Mouse (Mus musculus): ENCODE measurements around the gene Ccnd1.
A peak's percentile ranks its signal among the peaks of the same experiment; 100 is the strongest.

The Ccnd1 gene

GRCm38 (mm10) chr7:144939344-144940002 lies at the start of gene Ccnd1:
Ccnd1 (minus strand) TSS chr7:144939925.
- peak; percentile 72 to 83 for DNase-seq

DNA sequence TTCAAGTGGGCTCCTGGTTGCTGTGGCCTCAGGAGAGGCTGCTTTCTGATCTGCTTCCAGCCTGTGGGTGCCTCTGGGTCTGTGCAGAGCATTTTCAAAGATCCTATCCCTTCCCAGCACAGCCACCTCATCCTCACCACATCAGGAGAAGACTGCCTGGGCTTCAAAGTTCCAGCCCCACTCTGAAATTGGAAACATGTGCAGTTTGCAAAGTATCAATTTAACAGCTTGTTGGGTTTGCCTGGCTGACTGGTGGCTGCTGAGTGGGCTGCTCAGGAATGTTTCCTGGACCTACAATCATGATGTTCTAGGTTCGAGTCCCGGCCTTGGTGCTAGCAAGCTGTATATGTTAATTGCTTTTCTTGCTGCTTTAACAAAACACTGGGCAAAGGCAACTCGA lies 49.1 kb upstream of the Ccnd1 start:
- no peak for DNase-seq

DNA sequence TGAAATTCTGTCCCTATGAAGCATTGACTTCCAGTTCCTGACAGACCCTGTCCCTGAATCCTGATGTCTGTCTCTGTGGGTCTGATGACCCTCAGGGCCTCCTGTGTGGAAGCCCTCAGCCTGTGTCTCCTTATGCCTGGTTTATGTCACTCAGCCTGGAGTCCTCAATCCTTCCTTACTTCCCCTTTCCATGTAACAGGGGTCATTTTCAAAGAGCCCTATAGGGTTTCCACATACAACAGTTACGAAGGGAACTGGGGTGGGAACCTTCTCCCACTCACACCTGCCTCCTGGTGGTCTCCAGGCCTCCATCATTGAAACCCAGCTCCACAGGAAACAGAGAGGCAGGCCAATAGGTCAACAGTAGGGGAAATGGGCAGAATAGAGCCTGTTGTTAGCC lies 45.4 kb upstream of the Ccnd1 start:
- DNase-seq, result no peak

DNA sequence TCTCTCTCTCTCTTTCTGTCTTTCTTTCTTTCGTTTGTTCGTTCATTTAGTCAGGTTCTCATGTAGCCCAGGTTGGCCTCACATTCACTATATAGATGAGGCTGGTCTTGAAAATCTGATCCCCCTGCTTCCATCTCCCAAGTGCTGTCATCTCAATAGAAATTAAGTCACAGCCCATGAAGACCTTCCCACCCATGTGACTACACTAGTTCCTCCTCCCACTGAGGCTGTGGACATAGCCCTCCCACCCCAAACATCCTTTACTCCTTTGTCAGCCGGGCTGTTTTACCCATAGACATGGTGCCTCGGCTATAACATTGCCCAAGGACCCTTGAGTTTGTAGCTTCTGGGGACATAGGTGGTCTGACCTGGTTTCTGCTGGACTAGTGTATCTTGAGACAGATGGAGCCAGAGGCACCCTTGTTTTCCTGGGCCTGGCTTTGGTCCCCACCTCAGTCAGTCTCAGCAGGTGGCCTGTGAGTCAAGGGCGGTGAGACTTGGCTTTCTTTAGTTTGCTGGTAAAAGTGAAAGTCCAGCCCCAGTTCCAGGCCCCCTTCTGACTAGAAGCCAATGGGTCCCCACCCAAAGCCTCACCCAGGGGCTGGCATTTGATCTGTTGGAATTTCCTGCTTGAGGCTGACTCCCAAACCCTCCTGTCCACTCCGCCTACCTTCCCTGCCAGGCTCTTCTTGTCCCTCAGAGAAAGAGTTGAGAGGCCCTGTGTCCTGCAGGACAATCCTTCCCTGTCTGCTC lies 42.8 kb upstream of the Ccnd1 start:
- DNase-seq, result no peak

DNA sequence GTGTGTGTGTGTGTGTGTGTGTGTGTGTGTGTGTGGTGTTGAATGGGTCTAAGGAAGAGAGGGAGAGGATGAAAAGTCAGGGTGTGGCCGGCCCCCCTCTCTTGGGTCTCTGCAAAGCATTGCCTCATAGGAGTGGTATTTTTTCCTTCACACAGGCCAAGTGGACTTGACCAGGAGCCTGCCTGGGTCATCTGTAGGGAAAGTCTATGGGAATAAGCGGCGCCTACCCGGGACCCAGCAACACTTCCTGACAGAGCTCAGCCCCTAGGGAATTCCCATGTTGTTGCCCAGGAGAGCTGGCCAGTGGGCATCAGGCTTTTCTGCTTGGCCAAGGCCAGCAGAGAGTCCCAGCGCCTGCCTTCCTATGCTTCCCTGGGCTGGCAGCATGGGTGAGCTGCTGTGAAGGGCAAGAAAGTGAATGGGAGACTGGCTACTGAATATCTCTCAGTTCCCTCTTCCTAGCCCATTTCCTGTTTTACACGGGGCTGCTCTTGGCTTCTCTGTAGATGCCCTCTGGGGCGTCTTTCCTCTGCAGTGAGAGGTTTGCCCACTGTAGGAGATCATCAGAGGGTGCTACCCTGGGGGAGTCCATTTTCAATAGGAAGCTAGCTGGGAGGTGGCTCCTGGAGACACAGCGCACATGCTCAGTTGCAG lies 41.8 kb upstream of the Ccnd1 start:
- DNase-seq, result no peak

DNA sequence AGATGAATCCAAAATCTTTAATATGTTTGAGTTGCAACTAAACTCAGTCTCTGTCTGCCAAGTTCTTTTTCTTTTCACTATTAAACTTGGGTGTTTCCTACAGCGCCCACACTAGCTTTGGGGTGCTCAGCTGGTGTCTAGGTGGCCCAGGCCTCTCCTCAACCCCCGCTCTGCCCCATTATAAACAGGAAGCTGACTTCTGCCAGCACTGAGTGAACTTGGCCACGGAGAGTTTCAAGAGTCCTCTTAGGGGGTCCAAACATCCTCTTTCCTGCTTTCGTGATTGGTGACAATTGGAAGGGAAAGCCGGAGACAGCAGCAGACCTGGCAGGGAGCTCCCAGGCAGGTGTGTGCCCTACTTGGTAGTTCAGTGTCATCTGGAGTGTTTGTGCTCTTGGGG lies 40.1 kb upstream of the Ccnd1 start:
- DNase-seq, result no peak

DNA sequence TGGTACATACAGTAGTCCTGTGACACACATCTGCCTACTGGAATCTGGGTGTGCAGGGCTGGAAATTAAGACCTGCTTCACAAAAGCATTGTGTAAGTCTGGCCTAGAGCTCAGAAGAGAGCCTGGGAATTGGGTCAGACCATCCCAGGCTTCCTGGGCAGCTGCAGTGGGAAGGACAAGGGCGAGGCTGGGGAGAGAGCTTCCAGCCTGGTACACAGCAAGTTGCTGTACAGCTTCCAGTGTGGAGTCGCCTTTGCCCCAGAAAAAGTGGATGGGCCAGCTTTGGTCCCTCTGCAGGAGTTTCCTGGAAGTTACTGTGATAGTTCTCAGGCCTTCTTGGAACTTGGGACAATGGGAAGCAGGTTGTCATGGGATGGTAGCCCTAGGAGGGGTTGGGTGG lies 37.4 kb upstream of the Ccnd1 start:
- DNase-seq, result no peak

- DNase-seq, result peak; percentile 10 to 17
Observed at GRCm38 (mm10) chr7:144973461-144973860, 33.7 kb upstream of the Ccnd1 start.

- DNase-seq, result no peak
Observed at GRCm38 (mm10) chr7:144971769-144972168, 32.0 kb upstream of the Ccnd1 start.

GRCm38 (mm10) chr7:144970997-144971768 lies 31.5 kb upstream of the Ccnd1 start:
- DNase-seq, result no peak

DNA sequence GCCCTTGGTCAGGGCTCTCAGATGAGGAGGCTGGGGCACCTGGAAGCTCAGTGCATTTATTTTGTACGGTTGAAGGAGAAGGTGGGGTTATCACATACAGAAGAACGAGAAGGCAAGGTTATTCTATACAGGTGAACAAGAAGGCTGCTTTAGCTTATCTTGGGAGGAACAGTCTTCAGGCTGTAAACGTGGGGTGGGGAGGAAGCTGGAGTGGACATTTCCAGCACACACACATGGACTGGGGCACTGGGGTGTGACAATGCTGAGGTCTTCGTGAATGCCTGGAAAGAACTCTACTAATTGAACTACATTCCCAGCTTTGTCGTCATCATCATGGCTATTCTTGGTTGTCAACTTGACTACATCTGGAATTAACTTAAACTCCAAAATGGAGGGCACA lies 26.2 kb upstream of the Ccnd1 start:
- DNase-seq, result no peak

DNA sequence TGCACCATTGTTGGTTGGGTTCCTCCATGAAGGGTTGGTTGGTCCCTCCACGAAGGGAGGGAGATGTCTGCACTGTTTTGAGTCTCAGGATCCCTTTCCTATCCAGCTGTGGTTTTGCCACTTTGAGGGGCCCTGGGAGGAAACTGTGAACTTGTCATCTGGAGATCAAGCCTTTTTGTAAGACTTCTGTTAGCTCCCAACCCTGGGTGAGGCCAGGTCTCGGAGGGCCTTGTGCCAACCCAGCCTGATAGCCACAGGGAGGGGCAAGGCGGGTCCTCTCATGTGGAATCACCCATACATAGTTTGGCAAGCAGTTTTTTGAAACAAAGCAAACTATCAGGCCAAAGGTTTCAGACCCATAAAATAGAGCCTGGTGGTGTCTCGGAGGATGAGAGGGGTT lies 24.6 kb upstream of the Ccnd1 start:
- no peak for DNase-seq

GRCm38 (mm10) chr7:144963911-144964310 lies 24.2 kb upstream of the Ccnd1 start:
- no peak for DNase-seq

GRCm38 (mm10) chr7:144958509-144959395 lies 19.0 kb upstream of the Ccnd1 start:
- DNase-seq, result no peak

DNA sequence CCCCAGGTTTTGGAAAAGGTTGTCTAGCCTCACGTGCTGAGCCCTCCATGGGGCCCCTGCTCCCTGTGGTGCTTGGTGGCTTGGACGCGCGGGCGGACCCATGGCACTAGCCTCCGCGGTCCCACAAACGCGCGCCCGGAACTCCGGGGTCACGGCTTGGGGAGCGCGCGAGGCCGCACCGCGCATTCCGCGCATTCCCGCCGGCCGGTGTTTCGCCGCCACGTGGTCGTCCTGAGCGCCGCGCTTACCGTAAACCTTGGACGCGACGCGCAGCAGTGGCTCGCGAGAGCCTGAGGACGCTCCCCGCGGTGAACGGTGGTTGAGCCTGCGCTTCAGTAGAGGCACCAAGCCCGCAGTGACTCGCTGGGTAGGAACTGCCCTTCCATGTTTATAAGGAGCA lies 3.5 kb upstream of the Ccnd1 start:
- peak; percentile 77 to 85 for DNase-seq

DNA sequence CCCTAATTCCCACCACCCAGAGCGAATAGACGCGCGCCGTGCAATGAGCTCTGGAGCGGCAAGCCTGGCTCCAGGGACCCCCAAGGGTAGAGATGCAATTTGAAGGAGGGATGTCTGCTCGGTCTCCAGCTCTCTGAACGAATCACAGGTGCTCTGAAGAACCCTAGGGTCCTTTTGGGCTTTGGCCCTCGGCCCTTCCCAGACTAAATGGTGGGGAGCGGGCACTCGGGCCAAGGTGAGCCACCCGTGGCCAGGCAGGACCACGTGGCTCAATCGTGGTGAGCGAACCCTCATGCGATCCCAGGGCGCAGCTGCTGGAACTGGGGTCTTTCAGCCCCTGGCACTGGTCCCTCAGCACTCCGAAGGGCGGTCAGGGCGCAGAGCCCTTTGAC lies 3.0 kb upstream of the Ccnd1 start:
- DNase-seq, result no peak

GRCm38 (mm10) chr7:144942071-144942743 lies 2.5 kb upstream of the Ccnd1 start:
- DNase-seq, result peak in 1 of 2 experiments; percentile 38

DNA sequence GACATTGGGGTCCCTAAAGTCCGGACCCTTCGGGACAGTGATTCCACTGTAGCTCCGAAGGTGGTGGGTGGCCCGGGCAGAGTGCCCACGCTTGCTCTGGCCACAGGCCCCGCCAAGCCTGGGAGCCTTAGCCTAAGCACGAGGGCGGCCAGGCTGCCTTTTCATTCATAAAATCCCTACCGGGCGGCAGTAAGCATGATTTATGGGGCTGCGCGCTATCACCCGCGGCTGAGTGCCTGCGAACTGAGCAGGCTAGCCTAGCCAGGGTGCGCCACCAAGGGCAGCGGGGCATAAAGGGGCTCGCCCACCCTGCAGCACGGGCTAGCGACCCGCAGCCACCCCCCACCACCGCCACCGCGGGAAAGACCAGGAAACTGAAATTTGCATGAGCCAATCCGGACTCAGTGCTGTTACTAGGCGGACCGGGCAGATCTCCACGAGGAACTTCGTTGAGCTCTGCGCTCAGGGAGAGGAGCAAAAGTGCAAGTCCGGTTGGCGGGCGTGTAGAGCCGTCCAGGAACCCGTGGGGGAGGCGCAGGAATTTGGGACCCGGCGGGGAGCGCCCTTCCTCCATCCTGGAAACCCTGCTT lies 1.6 kb upstream of the Ccnd1 start:
- peak; percentile 92 for DNase-seq

DNA sequence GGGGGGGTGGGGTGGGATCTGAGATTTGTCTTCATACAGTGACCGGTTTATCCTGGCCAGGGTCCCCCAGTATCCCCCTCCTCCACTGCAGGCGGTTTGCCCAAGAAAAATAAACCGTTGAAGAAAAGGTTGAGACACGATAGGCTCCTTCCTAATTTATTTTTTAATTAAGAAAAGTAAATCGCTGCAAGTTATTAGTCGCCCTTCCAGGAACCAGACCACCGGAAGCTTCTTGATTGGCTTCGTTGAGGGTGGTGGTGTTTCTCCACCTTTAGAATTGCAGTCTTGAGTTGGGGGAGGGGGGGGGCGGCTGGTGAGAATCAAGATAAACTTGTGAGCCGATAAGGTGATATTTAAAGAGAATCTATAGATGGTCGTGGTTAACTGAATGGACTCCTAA lies 860 bp upstream of the Ccnd1 start:
- DNase-seq, result no peak

DNA sequence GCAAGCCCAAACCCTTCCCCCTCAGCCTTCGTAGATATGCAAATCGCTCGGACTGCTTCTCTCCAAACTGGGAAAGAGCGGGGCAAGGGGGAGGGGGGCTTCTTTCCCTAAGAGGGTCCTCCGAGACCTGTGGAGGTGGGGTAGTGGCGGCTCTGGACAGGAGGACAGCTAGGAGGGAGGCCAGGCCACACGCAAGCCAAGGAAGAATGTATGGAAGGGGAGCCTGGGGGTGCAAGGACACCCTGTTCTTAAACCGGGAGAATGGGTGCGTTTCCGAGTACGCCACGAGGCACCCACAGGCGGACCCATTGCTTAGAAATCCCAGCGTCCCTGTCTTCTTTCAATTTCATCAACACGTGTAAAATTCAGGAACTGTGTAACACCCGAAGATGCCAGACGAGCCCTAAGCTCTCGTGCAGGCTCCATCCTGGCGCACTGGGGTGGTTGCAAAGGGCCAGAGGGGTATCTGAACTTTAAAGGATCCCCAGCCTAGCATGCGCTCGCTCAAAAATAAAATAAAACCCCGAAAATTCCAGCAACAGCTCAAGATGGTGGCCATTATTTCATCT lies 362 bp upstream of the Ccnd1 start:
- DNase-seq, result peak in 1 of 2 experiments; percentile 42
